Mouse (Mus musculus) ZHBTc4 (cell line): ENCODE measurements at regions not wholly inside any gene's neighbourhood (a gene's known extent, or its start where the extent isn't known, plus 50 kb on each side); places are given as distances from the start of the nearest gene placed in this dataset.

ENCODE experiments used
- DNase-seq: peaks from one replicate; pipeline ENCODE4 v3.0.0-alpha.2; 2011; ENCODE audit warnings: low read depth, low spot score

GRCm38 (mm10) chr2:11416122-11416521 is 137.8 kb downstream of the Pfkfb3 start:
- no peak for DNase-seq

GRCm38 (mm10) chr2:11412521-11412920 is 141.4 kb downstream of the Pfkfb3 start:
- DNase-seq: no peak

- no peak for DNase-seq
Measured at GRCm38 (mm10) chr2:11408497-11408896, 145.4 kb downstream of the Pfkfb3 start.

- no peak for DNase-seq
Measured at GRCm38 (mm10) chr2:11406103-11406615, 147.7 kb downstream of the Pfkfb3 start.

- no peak for DNase-seq
Measured at GRCm38 (mm10) chr2:11402218-11402848, 151.5 kb downstream of the Pfkfb3 start.

GRCm38 (mm10) chr2:11399411-11399810 is 154.5 kb downstream of the Pfkfb3 start:
- DNase-seq: no peak

- DNase-seq: no peak
Measured at GRCm38 (mm10) chr2:11398949-11399348, 154.9 kb downstream of the Pfkfb3 start.

GRCm38 (mm10) chr2:11398391-11398790 is 155.5 kb downstream of the Pfkfb3 start:
- no peak for DNase-seq

GRCm38 (mm10) chr2:11396835-11397234 is 157.0 kb downstream of the Pfkfb3 start:
- DNase-seq: peak; percentile 52

- no peak for DNase-seq
Measured at GRCm38 (mm10) chr2:11394675-11395349, 159.1 kb downstream of the Pfkfb3 start.

GRCm38 (mm10) chr2:11391725-11392124 is 162.2 kb downstream of the Pfkfb3 start:
- DNase-seq: no peak

- no peak for DNase-seq
Measured at GRCm38 (mm10) chr2:11390667-11391334, 163.1 kb downstream of the Pfkfb3 start.

- DNase-seq: no peak
Measured at GRCm38 (mm10) chr2:11387623-11388022, 166.3 kb downstream of the Pfkfb3 start.

- DNase-seq: no peak
Measured at GRCm38 (mm10) chr2:11383815-11384214, 170.1 kb downstream of the Pfkfb3 start.

GRCm38 (mm10) chr2:11377213-11377612 is 176.7 kb downstream of the Pfkfb3 start:
- DNase-seq: no peak

- peak; percentile 74 for DNase-seq
Measured at GRCm38 (mm10) chr2:11375726-11376454, 178.0 kb downstream of the Pfkfb3 start.

GRCm38 (mm10) chr2:11375092-11375491 is 178.8 kb downstream of the Pfkfb3 start:
- DNase-seq: peak; percentile 10

GRCm38 (mm10) chr2:11370273-11370672 is 183.6 kb downstream of the Pfkfb3 start:
- DNase-seq: no peak

- DNase-seq: no peak
Measured at GRCm38 (mm10) chr2:11367319-11367718, 186.6 kb downstream of the Pfkfb3 start.

- DNase-seq: no peak
Measured at GRCm38 (mm10) chr2:11365815-11366214, 188.1 kb downstream of the Pfkfb3 start.

- no peak for DNase-seq
Measured at GRCm38 (mm10) chr2:11365371-11365770, 188.5 kb downstream of the Pfkfb3 start.

GRCm38 (mm10) chr2:11364111-11364510 is 189.8 kb downstream of the Pfkfb3 start:
- DNase-seq: no peak
